Mouse (Mus musculus): Measurements from ENCODE around the gene Akr1c13. TPM values are rescaled to one million over a fixed set of nuclear protein-coding genes. Genes with fewer than 3 reads are reported as not detected.
"Not testable (repeated sequence)": the region's sequence is repeated elsewhere in the genome, so short reads cannot be mapped to it uniquely, and the experiment has no call there.

Akr1c13 gene
- polyA plus RNA-seq, 1 experiment from 2014 or later: 2.8 TPM

DNA sequence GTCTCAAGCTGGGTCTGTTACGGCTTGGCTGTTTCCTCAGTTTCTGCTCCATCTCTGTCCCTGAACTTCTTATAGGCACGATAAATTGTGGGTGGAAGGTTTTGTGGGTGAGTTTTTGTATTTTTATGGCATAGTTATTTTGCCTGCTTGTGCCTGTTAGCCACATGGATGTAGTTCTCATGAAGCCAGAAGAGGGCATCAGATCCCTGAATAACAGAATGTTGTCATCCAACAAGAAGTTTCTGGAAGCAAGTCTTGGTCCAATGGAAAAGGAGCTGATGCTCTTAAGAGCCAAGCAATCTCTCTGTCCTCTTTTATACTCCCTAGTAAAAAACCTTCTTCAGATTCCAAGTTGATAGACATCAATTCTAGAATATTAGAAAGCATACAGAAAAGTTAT, 2.8 kb upstream of the Akr1c13 start:
- H3K9ac ChIP-seq: no peak overlapping the region
- H3K9me3 ChIP-seq (replicated peaks): no peaks in the 10 kb centered on the region; the same call in 1 of the 2 replicates
- no peak overlapping the region for H3K4me3 ChIP-seq
- no peaks in the 10 kb centered on the region for H3K36me3 ChIP-seq
- no peak overlapping the region for H3K4me2 ChIP-seq
- no peak for ATAC-seq (ENCODE audit: insufficient number of reproducible peaks, low FRiP score)
- H3K27ac ChIP-seq (ENCODE audit: poor library complexity, severe bottlenecking): no peak overlapping the region
- H3K4me1 ChIP-seq (replicated peaks): no peaks in the 10 kb centered on the region
- H3K27me3 ChIP-seq (replicated peaks): no peaks in the 10 kb centered on the region
- WGBS: 77% methylated on average over 2 of the region's 2 CpGs

DNA sequence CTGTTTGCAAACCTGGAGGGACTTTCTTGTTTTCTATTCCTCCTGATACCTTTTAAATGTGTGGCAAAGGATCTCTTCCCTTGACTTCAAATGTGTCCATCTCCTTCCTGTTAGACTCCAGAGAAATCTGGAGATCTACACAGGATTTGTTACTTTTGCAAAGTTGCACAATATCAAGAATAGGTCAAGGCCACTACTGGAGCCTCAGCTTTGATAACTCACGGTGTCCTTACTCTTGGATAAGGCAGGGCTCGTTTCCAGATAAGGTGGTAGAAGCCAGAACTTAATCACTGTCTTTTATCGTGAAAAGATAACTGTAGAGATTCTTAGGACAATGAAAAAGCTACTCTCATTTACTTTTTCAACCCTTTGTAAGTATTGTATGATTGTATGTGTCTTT, 1.6 kb downstream of the Akr1c13 start:
- ATAC-seq (ENCODE audit: insufficient number of reproducible peaks, low FRiP score): no peak
- Histone ChIP-seq H3K9ac (no peak overlapping the region), H3K4me2 (no peak overlapping the region), H3K9me3 (replicated peaks) (no peaks in the 10 kb centered on the region), H3K27ac (ENCODE audit: poor library complexity, severe bottlenecking) (no peak overlapping the region), H3K4me3 (no peak overlapping the region), H3K4me1 (replicated peaks) (no peaks in the 10 kb centered on the region), H3K36me3 (no peaks in the 10 kb centered on the region), H3K27me3 (replicated peaks) (no peaks in the 10 kb centered on the region)
- WGBS: 39% methylated on average over 3 of the region's 3 CpGs

DNA sequence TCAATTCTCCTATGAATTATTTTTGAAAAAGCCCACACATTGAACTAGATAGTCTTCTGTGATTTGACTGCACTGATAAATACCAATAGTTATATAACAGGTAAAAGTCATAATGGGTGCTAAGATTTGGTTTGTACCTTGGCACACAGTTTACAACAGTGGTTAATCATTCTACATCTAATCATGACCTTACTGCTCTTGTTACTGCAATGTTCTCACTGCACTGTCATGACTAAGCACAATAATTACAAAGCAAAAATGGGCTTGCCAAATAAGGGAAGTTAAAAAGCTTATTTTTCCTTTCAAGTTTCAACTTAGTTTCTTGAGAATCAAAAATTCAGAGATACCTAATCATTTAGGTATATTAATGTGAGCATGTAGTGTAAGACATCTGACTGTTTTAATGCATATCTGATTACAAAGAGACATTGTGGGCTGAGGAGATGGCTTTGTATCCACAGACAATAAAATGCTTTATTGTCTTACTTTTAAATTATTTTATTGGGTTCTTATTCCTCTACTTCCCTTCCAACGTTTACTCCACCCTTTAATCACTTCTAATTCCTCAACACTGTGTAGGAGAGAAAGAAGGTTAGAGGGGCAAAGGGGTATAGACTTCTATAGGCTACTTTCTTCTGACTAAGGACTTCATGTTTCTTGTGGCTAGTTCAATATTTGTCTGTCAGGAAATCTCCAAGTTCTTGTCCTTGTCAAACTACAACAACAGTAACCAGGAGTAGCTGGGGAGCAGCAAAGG, 15.4 kb downstream of the Akr1c13 start:
- WGBS: 28% methylated on average over 1 of the region's 1 CpGs
- no peak for ATAC-seq (ENCODE audit: insufficient number of reproducible peaks, low FRiP score)
- Histone ChIP-seq H3K9ac (no peak overlapping the region), H3K4me2 (no peak overlapping the region), H3K9me3 (replicated peaks) (no peaks in the 10 kb centered on the region), H3K36me3 (no peaks in the 10 kb centered on the region), H3K27me3 (replicated peaks) (no peaks in the 10 kb centered on the region), H3K4me3 (no peak overlapping the region), H3K4me1 (replicated peaks) (no peaks in the 10 kb centered on the region), H3K27ac (ENCODE audit: poor library complexity, severe bottlenecking) (no peak overlapping the region)

DNA sequence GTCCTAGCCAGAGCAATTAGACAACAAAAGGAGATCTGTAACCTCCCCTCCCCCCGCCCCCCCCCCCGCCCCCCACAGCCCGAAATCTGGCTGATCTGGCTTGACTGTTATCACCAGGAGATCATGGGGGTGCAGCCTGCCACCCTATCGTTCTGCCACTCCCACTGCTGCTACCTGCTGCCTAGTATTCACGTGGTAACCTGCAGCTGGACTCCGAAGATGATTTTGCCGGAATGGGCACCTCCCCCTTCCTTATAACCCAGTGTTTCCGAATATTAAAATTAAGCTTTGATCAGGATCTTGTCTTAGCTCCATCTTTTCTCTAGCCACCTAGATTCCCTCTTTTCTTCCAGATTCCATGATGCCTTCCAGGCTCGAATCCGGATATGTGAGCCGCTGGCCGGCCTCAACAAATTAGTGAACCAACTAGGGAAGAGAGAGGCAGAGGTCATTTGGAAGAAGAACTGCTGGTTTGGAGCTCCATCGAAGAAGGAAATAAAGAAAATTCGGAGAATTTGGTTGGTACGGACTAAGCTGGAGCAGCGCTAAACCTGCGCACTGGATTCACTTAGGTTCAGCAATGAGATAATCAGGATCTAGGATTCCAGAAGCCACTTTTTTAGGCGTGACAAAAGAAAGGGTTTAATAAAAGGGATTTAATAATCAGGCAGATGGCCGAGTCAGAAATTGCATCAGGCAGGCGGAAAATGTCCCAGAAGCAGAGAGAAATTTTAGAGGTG, 20.8 kb downstream of the Akr1c13 start:
- H3K27me3 ChIP-seq (replicated peaks): no peaks in the 10 kb centered on the region
- H3K4me1 ChIP-seq (replicated peaks): no peaks in the 10 kb centered on the region
- H3K36me3 ChIP-seq: no peaks in the 10 kb centered on the region
- no peak overlapping the region for H3K4me3 ChIP-seq
- no peak overlapping the region for H3K4me2 ChIP-seq
- 69% methylated on average over 18 of the region's 20 CpGs for WGBS
- H3K9me3 ChIP-seq (replicated peaks): 0 out of 2 replicates have a peak, but pooled peaks cover 2% of the 10 kb centered on the region
- H3K9ac ChIP-seq: no peak overlapping the region
- no peak for ATAC-seq (ENCODE audit: insufficient number of reproducible peaks, low FRiP score)
- H3K27ac ChIP-seq (ENCODE audit: poor library complexity, severe bottlenecking): no peak overlapping the region

DNA sequence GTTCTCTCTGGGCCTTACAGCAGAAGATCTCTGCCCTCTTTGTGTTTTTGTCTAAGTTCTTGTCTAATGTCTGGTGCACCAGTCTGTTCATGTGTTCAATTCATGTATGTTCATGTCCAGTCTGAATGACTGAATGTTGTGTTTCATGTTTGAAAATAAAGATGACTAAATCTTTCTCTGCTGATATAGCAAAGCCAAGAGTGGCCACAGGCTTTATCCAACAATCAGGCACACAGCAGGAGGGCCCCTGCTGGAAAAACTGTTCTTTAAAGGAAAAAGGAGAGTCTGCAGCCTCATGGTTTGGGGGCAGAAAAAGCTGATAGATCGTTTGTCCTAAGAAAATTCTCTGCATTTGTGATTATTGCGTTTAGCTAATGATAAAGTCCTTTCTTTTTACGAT, 21.4 kb downstream of the Akr1c13 start:
- ATAC-seq (ENCODE audit: insufficient number of reproducible peaks, low FRiP score): no peak
- H3K4me2 ChIP-seq: no peak overlapping the region
- 56% methylated on average over 3 of the region's 3 CpGs for WGBS

DNA sequence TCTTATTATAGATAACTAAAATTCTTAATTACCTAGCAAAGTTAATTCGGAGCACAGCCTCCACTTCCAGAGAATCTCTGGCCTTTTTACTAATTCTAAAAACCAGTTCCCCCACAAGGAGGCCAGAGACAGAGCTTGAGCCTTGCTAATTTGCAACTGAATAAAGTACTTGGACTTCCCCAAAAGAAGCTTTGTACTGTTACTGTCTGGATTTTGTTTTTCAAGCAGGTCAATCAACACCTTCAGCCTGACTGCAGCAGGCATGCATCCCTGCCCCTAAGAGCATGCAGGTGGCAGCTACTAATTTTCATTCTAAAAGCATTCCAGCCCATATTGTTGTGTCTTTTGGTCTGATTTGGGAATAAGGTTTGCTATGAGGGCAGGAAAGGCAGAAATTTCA, 24.5 kb downstream of the Akr1c13 start:
- not testable (repeated sequence) for H3K4me3 ChIP-seq; H3K27ac ChIP-seq (ENCODE audit: poor library complexity, severe bottlenecking); ATAC-seq (ENCODE audit: insufficient number of reproducible peaks, low FRiP score); H3K27me3 ChIP-seq (replicated peaks); H3K4me2 ChIP-seq; H3K4me1 ChIP-seq (replicated peaks); H3K9ac ChIP-seq; H3K36me3 ChIP-seq; H3K9me3 ChIP-seq (replicated peaks)
- WGBS: 85% methylated on average over 1 of the region's 1 CpGs

More for the DNA sequence above, 21.4 kb downstream of the Akr1c13 start:
- Histone ChIP-seq H3K27ac (ENCODE audit: poor library complexity, severe bottlenecking) (no peak overlapping the region), H3K4me1 (replicated peaks) (no peaks in the 10 kb centered on the region), H3K9me3 (replicated peaks) (0 out of 2 replicates have a peak, but pooled peaks cover 2% of the 10 kb centered on the region), H3K27me3 (replicated peaks) (no peaks in the 10 kb centered on the region), H3K9ac (no peak overlapping the region), H3K4me3 (no peak overlapping the region), H3K36me3 (no peaks in the 10 kb centered on the region)

DNA sequence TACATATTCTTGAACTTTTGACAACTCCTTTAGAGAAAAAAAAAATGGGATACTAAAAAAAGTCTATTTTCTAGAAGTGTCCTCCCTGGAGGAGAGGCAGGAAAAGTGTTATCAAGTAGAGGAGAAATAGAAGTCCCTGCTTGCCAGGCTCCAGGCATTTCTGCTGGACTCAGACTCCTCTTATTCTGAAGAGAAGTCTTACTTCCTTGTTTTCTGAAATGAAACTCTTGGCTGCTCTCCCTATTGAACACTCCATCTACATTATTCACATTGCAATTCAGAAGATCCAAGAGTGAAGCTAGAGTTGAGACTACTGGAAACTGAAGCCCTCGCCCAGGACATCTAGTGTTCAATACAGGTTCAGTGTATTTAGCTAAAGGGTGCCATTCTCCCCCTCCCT, 37.5 kb downstream of the Akr1c13 start, which contains the start of gene Akr1c19:
Gene Akr1c19, plus strand, starts transcription at position 260 of the 400 bp plus-strand sequence.
- H3K27ac ChIP-seq (ENCODE audit: poor library complexity, severe bottlenecking): no peak within 1 kb of the TSS
- 69% methylated on average over 1 of the region's 1 CpGs for WGBS

DNA sequence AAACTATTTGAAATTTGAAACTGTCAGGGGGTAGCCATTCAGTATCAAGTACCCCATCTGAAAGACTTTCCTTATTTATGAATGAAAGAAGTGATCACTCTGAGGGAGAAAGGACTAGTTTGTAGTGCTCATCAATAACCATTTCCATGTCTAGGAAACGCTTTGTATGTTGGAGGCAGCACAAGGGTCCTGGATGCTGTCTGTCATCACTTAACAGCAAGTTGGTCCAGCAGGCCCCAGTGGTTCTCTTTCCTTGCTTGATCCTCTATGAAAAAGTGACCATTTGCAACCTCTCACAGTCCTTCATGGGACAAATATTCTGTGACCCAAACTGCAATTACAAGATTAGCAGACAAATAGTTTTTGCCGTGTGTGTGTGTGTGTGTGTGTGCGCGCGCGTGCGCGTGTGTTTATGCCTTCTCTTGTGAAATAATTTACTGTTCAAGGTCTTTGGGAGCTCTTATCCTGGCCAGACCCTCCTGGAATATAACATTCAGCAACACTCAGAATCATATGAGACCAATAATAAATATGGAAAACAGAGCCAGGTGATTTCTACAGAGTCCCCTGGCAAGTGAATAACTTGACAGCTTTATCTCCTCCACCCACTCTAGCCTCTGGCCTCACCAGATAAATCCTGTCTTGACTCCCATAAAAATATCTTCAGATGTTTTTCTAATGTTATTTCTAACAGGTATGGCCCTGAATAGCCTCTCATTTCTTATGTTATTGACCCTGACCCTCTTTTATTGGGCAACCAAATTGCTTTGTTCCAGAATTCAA, 40.1 kb downstream of the Akr1c13 start:
- Histone ChIP-seq H3K27me3 (replicated peaks) (no peaks in the 10 kb centered on the region), H3K36me3 (no peaks in the 10 kb centered on the region), H3K4me2 (no peak overlapping the region), H3K9me3 (replicated peaks) (no peaks in the 10 kb centered on the region), H3K27ac (ENCODE audit: poor library complexity, severe bottlenecking) (no peak overlapping the region), H3K4me3 (no peak overlapping the region), H3K4me1 (replicated peaks) (0 out of 2 replicates have a peak, but pooled peaks cover 7% of the 10 kb centered on the region), H3K9ac (no peak overlapping the region)
- WGBS: 73% methylated on average over 8 of the region's 8 CpGs
- no peak for ATAC-seq (ENCODE audit: insufficient number of reproducible peaks, low FRiP score)

More for the DNA sequence above, 37.5 kb downstream of the Akr1c13 start, which contains the start of gene Akr1c19:
- Histone ChIP-seq H3K9me3 (replicated peaks) (0 out of 2 replicates have a peak, but pooled peaks cover 3% of the 10 kb centered on the region), H3K4me3 (no peak within 1 kb of the TSS), H3K9ac (no peak within 1 kb of the TSS), H3K36me3 (no peaks in the 10 kb centered on the region), H3K27me3 (replicated peaks) (no peaks in the 10 kb centered on the region), H3K4me2 (no peak within 1 kb of the TSS), H3K4me1 (replicated peaks) (0 out of 2 replicates have a peak, but pooled peaks cover 7% of the 10 kb centered on the region)
- no peak for ATAC-seq (ENCODE audit: insufficient number of reproducible peaks, low FRiP score)

DNA sequence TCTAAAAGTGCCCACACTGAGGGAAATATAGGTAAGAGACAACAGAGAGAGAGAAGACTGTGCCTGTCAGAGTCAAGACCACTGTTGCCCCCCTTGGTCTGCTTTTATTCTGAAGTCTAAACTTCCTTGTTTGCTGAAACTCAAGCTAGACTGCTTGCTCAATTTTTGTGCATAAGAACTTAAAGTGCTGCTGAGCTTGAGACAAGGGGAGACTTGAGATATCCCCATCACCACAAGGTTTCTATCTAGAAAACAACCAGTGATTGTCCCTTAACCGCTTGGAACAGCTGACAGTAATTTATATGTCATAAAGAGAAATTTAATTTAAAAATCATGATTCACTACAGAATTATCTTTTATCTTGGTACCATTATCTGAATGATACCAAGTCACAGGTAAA, 42.2 kb downstream of the Akr1c13 start:
- H3K4me1 ChIP-seq (replicated peaks): 0 out of 2 replicates have a peak, but pooled peaks cover 7% of the 10 kb centered on the region
- 68% methylated on average over 1 of the region's 1 CpGs for WGBS
- no peak overlapping the region for H3K27ac ChIP-seq (ENCODE audit: poor library complexity, severe bottlenecking)
- no peak overlapping the region for H3K9ac ChIP-seq
- ATAC-seq (ENCODE audit: insufficient number of reproducible peaks, low FRiP score): no peak
- no peak overlapping the region for H3K4me3 ChIP-seq
- no peaks in the 10 kb centered on the region for H3K36me3 ChIP-seq
- H3K4me2 ChIP-seq: no peak overlapping the region
- no peaks in the 10 kb centered on the region for H3K27me3 ChIP-seq (replicated peaks)
- no peaks in the 10 kb centered on the region for H3K9me3 ChIP-seq (replicated peaks)

DNA sequence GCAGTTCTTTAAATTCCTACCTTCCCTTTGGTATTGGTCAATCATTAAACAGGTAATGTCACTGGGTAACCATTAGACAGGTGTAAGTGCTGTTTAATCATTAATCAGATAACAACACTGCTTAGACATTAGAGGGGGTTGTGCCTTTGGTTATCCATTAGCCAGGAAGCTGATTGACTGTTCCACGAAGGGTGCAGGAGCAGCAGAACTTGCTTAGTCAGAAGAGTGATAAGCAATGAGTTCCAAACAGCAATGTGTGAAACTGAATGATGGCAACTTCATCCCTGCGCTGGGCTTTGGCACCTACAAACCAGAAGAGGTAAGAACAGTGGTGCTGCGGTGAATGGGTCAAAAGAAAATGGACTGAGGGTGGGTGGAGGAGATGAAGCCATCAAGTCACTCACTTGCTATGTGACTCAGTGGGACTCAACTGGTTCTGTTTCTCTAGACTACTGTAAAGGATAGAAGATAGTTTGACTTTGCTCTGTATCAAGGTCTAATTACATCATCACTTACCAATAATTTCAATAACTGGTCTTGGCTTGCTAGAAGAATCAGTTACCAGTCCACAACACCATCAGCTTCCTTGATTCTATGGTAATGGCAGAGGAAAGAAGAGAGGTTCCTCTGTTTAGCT, 42.7 kb downstream of the Akr1c13 start:
- no peaks in the 10 kb centered on the region for H3K9me3 ChIP-seq (replicated peaks)
- H3K4me3 ChIP-seq: no peak overlapping the region
- no peak overlapping the region for H3K9ac ChIP-seq
- H3K27ac ChIP-seq (ENCODE audit: poor library complexity, severe bottlenecking): no peak overlapping the region
- 63% methylated on average over 3 of the region's 3 CpGs for WGBS
- H3K4me1 ChIP-seq (replicated peaks): 0 out of 2 replicates have a peak, but pooled peaks cover 7% of the 10 kb centered on the region
- ATAC-seq (ENCODE audit: insufficient number of reproducible peaks, low FRiP score): no peak
- no peaks in the 10 kb centered on the region for H3K36me3 ChIP-seq
- no peak overlapping the region for H3K4me2 ChIP-seq
- no peaks in the 10 kb centered on the region for H3K27me3 ChIP-seq (replicated peaks)
